Mouse (Mus musculus) mouse trophoblast stem cell (cell line): ENCODE results near the gene Igsf8.
"Not testable (repeated sequence)": the region's sequence is repeated elsewhere in the genome, so short reads cannot be mapped to it uniquely, and the experiment has no call there.

Experiments
- in situ Hi-C, 2 experiments: fragments of 300-500 bp; cut with MseI, MboI; formaldehyde crosslinking; loops; 2 replicates in 1 of 2; 3 replicates in 1 of 2; pipeline ENCODE4 v1.15.1; 2025

The Igsf8 gene

DNA sequence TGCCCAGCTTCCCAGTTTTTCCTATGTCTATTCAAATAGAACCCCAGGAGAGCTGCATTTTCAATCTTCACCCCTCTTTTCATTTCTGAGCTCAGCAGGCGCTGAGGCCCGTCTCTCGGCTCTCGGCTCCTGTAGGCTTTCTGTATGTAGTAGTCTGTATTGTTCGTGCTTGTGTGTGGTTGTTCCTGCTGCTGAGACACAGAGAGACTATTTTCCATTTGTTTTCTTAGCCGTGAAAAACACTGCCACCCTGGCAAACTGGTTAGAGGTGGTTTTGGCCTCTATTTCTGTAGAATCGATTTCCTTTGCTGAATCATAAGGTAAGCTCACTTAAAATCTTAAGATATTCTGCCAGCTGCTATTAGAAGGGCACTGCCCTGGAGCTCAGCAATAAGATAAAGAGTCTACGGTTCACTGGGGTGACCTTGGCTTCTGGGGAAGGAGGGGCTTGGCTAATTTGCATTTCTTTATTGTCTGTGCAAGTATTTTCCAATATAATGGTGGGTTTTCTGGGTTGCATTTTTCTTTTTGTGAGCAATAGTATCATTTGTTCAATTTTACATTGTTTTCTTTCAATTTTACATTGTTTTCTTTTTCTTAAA lies at the start of gene Igsf8:
Igsf8 (plus strand) TSS at position 165 of the 602 bp plus-strand sequence.
- in situ Hi-C loops = no loop called here

DNA sequence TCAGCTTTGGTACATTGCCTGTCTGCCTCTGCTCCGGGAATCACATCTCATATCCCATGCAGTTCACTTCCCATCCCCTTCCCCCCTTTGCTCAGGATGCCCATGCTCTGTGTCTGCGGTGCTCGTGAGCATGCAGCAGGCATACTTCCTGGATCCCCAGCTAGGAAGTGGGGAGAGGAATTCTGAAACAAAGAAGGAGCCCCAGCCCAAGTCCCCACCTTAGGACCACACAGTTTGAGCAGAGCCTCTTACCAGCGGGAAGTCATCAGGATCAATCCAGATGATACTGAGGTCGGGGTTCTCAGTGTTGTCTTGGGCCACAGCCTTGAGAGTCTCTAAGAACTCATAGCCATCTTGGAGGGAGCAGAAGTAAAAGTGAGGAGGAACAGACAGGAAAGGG lies 48.7 kb upstream of the Igsf8 start:
- in situ Hi-C loops = no loop called here

DNA sequence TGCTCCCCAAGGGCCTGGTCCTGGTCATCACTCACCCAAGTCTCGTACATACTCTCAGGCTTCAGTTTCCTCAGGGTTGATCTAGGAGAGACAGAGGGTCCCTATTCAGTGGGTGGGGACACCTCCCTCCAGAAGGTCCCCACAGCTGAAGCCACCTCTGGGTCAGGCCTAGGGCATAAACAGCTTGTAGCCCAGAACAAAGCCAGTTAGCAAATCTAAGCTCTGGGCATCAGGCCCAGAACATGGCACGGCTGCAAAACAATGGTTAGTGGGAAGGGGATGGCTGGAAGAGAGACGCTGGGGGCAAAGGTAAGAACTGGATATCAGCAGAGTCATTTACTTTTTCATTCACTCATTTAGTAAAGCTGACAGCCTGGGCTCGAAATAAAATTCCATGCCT lies 47.7 kb upstream of the Igsf8 start:
- in situ Hi-C loops = no loop called here

DNA sequence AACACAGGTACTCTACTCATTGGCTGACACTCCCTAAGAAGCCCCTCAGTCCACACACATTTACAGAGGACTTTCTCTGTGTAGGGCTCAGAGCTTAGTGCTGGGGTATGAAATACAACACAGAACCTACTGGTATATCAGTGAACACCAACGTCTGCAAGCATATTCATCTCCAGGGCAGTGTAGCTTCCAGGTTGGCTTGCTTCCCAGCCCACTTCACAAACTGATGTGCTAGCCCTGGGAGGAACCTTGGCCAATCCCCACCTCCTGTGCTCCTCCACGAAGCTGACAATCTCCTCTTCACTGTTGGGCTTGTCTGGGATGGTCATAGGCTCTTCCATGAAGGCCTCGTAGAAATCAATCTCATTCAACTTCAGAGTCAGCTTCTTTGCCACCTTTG lies 46.7 kb upstream of the Igsf8 start:
- in situ Hi-C loops = no loop called here

DNA sequence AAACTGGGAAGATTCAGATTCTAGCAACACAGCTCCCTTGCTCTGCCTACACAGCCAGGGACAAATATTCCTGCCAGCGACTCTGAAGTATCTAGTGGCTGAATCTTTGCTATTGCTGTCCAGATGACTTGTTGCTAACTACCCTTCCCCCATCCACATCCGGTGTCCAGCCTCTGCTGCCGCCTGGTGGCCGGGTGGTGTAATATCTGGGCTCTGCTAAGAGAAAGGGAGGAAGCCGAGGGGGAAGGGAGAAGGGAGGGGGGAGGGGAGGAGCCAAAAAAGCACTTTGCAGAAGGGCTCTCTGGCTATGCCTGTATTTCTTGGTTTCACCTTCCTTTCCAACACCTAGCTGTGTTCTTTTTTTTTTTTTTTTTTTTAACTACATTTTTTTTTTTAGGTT lies 44.3 kb upstream of the Igsf8 start:
- in situ Hi-C loops = no loop called here

DNA sequence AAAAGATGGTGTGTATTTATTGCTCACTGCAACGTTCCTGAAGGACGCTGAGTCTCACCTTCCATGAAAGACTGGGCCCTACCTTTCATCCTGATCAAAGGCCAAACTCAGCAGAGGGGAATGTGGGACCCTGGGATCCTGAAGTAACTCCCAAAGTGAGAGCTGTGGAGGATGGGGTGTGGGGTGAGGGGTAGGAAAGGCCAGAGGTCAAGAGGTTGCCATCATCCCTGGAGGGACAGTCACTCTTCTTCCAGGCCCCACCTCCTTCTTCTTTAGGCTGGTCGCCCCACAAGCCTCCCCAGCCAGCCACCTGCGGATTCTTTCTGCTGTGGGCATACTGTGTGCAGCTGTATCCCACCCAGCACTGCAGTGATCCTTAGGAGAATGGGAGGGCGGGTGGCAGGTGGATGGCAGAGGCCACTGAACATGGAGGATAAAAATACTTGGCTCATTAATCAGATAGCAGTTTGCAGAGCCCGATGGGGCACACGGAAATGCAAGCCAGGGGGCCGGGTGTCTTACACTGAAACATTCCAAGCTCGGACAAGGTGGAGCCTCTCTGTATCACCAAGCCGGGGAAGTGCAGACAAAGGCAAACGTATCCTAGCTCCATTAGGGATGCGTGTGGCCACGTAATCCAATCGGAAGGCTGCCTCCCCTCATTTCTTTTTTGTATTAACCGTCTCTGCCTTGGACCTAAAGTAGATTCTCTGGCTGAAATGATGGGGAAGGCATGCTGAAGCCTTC lies 43.1 kb upstream of the Igsf8 start:
- in situ Hi-C loops = no loop called here

DNA sequence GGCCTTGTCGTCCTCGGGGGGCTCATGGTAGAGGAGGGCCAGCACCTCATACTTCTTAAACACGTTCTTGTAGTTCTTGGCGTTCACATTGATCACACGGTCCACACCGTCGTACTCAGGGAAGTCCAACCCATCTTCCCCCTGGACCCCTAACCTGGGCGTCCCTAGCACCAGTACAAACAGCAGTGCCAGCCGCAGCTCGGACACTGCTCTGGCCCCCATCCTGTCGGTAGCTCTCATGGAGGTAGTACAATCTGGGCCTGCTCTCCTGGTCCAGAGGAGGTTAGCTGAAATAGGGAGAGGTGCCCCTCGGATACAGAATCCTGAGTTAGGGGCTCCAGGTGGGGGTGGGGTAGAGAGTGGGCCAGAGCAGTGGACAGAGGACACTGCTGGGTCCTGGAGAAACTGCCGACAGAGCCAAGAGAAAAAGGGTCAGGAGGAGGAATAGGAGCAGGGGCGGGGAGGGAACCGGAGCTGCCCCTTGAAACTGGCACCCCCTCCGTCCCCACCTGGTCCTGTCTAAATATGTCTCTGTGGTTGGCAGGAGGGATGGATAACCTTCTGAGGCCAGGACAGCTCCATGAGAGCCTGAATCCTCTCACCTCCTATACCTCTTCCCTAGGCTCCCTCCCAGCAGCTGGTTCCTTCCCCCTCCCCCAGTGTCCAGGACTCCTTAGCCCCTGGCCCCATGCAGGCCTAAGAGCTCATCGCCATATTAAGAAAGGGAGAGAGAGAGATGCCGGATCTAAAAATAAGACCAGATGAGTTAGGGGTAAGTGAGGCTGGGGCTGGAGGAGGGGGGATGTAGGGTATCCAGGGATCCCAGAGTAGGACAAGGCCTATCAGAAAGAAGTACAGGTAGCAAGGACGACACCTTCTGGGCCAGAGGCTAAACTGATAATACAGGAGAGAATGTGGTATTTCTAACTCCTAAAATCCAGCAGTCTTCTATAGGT lies 41.7 kb upstream of the Igsf8 start, which contains the start of gene Casq1:
Casq1 (minus strand) TSS at position 418 of the 956 bp plus-strand sequence.
- in situ Hi-C loops = no loop called here

DNA sequence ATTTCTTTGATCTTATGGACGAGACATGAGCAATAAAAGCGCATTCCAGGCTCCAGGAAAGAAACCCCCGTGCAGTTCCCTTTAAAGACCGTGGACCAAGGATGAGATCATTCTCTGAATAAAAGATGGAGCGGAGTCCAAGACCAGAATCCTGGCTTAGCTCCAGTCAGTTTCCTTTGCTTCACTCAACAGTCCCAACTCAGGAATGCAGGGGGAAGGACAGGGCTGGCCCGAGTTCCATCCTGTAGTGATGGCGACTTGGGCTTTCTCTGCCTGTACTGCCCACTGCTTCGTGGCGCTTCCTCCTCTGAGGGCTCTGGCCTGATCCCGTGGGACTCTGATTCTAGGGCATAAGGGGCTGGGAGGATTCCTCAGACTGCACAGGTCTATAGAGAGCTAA lies 41.0 kb upstream of the Igsf8 start:
- in situ Hi-C loops = no loop called here

DNA sequence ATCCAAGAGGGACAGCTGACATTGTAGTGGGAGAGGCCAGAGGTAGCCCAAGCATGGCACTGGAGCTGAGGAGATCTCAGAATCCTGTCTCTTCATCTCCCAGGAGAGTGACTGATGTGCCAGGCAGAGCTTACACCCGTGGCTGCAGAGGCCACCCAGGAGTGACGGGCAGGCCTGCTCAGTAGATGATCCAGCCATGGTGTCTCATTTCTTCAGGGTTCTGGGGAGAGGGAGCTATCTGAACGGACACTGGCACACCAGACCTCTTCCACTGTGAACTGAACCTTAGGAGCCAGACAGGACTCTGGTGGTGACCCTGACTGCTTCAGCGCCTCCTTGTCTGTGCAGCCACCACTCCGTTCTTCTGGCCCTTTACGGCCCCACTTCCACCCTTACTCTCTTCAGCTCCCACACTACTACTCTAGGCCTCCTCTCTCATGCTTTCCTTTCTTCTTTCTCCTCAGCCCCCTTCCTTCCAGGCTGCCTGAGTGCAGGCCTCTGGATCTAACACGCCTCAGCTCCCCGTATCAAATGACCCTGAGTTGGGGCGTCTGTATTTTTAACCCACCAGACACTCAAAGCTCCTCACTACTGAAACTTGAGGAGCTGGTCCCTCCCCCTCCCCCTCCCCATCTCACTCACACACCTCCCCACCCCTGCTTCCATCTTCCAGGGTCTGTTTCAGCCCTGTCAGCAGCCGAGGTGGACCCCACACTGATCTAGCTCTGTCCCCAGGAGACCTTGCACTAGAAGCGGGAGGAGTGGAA lies 40.0 kb upstream of the Igsf8 start:
- in situ Hi-C loops = no loop called here

DNA sequence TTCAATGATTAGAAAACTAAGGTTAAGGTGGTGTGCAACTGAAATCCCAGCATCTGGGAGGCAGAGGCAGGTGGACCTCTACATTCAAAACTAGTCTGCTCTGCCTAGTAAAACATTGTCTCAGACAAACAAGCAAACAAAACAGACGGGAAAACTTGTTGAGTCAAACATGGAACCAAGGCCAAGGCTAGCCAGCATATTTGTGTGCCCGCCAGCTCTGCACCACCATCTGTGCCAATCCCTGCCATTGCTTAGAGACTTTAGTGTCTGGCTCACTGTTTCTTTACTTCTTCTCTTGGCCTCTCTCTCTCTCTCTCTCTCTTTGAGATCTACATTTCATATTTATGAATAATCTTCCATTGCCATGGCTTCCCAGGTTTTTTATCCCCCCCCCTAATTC lies 33.2 kb upstream of the Igsf8 start:
- in situ Hi-C loops = no loop called here

DNA sequence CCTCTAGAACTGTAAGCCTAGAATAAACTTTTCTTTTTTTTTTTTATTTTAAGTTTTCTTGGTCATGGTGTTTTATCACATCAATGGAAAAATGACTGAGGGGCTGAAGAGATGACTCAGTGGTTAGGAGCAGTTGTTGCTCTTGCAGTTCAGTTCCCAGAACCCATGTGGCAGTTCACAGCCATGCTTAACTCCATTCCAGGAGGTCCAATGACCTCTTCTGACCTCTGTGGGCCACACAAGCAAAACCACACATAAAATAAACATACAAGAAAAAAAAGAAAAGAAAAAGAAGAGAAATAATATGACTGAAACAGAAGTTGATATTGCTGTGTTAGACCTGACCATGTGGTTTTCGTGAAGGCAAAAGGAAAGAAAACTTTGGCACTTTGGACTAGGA lies 32.2 kb upstream of the Igsf8 start:
- in situ Hi-C loops = no loop called here

DNA sequence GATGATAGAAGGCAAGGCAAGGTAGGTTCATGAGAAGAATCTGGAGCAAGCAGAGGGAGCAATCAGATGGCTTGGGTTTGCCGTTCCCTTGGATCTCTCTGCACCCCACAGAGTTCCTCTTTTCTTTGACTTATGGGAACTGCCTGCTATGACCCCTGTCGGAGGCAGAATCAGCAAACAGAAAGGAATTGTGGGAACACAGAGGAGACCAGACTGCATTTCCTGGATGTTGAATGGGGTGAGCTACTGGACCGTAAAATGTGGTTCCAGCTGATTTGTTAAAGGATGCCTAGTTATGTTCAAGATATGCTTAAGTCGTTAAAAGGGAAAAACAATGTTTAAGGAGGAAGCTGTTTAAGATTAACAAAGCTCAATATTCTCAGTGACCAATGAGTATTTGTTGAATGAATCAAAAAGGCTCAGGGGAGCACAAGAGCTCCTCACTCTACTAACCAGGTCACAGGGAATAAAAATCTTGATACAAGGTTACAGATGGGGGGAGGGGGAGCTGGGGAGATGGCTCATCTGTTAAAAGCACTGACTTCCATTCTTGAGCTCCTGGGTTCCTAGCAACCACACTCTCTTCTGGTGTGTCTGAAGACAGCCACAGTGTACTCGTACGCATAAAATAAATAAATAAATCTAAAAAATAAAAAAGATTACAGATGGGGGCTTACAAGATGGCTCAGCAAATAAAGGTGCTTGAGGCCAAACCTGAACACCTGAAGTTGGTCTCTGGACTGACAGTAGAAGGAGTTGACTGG lies 20.3 kb upstream of the Igsf8 start:
- in situ Hi-C loops = no loop called here

DNA sequence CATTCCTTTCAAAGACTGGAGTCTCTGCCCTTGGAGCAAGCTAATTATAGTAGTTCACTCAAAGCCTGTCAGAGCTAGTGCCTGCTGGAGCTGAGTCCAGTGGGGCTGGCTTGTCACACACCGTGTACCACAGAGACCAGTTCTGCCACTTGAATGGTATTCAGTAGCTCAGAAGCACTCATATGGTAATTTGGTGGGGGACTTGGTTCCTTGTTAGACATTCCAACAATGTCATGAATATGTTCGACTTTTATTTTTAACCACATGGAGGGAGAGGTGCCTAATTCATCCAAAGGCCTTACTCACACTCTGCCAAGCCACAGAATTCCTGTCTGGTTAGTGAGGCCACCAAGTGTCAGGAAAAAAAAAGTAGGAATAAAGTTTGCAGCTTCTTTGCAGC lies 19.0 kb upstream of the Igsf8 start:
- in situ Hi-C loops = no loop called here

DNA sequence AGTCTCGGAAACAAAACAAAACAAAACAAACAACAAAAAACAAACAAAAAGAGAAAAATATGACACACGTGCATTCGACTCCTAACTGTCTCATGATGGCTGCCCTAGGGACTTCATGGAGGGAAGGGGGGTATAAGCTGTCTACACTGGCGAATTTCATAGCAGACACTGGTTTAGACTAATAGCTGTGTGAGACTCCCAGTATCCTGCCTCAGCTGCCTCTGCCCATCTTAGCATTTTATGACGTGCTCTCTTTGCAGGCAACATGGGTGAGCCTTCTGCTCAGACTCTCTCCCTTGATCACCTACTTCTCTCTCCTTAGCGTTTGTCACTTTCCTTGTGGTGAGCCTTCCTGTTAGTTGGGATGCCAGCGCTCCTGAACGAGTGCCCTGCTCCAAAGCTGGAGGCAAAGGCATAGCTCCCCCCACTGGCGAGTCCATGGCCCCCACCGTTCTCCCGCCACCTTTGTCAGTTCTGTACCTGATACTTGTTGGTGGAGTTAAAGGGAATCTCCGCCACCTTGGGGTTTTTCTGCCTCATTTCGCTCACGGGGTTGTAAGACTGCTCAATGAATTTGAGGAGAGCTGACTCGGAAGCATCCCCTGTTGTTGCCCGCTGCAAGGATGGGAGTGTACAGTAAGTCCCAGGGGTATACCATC lies 17.8 kb upstream of the Igsf8 start:
- in situ Hi-C loops = no loop called here

DNA sequence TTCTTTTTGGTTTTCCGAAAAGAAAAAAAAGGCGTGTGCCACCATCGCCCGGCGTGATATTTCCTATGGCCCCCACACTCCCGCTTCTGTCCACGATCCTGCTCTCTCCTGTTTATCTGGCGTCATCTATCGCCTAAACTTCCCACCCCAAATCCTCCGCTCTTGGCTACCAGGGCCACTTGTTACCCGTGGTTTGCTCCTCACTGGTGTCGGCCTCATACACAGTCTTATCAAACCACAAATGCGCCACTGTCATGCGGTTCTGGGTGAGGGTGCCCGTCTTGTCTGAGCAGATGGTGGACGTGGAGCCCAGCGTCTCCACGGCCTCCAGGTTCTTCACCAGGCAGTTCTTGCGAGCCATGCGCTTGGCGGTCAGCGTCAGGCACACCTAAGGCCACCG lies 16.8 kb upstream of the Igsf8 start:
- in situ Hi-C loops = not testable (repeated sequence)

DNA sequence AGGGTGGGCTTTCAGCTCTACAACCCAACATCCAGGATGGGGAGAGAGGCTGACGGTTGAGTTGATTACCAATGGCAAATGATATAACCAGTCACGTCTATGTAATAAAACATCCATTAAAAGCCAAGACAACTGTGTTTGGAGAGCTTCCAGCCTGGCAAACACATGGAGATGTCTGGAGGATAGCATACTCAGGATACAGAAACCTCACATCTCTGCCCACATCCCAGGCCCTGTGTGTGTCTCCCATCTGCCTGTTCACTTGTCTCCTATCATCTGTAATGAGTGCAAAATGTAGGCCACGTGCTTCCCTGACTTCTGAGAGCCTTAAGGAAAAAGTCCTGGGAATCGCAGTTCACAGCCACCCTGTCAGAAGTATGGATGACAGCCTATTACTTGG lies 14.2 kb upstream of the Igsf8 start:
- in situ Hi-C loops = no loop called here

DNA sequence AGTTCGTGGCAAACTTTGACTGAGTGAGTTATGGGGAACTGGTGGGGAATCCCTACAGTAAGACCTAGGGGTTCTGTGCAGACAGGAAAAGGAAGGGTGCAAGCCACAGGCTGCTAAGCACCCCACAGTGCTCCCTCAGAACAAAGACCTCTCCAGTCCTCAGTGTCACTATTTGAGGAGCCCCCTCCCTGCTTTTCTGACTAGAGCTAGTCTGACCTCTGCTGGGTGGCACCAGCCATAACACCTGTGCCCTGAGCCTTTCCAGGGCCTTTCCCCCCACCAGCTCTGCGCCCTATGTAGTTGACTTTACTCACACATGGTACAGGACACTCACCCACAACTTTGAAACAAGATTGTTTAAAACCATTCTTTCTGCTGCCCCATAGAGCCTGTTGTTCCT lies 13.8 kb upstream of the Igsf8 start:
- in situ Hi-C loops = no loop called here

DNA sequence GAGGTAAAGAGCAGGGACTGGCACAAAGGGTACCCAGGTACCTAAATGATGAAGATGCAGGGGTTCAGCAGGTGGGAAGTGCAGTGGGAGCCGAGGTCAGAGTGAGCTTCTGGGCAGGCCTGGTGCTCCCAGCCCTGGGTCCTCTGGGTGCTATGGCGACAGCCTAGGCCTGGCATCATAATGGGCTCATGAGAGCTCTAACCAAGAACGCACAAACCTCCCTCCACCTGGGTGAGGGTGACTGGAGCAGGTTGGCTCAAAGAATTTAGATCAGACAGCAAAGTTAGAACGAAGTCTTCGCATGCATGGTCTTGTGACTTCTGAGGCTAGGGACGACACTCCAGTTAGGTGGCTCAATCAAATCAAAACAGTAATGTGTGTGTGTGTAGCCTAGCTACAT lies 3.1 kb upstream of the Igsf8 start, which contains the start of gene Atp1a4:
Atp1a4 (minus strand) TSS at position 101 of the 400 bp plus-strand sequence.
- in situ Hi-C loops = no loop called here

DNA sequence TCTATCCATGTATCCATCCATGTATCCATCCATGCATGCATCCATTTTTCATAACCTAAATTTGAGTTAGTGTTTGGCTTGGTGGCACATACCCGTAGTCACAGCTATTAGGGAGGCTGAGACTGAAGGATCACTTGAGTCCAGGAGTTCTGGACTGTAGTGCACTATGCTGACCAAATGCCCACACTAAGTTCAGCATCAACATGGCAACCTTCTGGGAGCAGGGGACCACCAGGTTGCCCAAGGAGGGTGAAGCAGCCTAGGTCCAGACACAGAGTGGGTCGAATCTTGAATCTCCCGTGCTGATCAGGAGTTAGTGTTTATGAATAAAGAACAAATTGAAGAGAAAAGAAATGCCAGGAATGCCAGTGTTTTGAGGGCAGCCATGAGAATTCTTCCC lies 9.8 kb downstream of the Igsf8 start:
- in situ Hi-C loops = no loop called here

DNA sequence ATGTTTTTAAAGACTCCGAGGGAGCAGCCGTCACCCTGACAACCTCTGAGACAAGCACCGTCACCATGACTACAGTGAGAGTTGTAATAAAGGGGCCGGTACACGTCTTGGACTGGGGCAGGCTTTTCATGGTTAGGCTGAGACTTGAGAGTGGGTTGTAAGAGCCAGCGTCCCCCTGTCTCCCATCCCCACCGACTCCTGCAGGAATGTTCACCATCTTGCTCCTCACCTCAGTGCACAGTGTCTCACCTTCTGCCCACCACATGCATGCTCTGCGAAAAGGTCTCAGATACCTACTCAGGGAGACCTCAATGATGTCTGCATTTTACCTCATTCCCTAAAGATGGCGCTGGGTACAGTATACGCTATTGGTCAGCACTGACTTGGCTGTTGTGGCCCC lies 10.3 kb downstream of the Igsf8 start:
- in situ Hi-C loops = no loop called here
